ENCODE assay signal across 10 mouse cellular contexts in genomic region chr7:120727581-120727980, GRCm38 (mm10). TPM values are rescaled to one million over a fixed set of nuclear protein-coding genes. Genes with fewer than 3 reads are reported as not detected.
DNase-seq lines count a peak whose midpoint lies in the region; ATAC-seq and TF ChIP-seq lines count a peak whose summit lies in the region.
"Had no signal": no experiment of that assay in that cellular context is flagged by ENCODE, and none has a peak within 500 bp of the region (broad histone marks: within the 10 kb centered on the region; RNA-seq: fewer than 3 reads in every experiment).

No protein-coding gene starts in this region.

- H3K27ac ChIP-seq in heart, embryonic 16.5 days (ENCODE audit: low read length), result no peak overlapping the region
- H3K27ac ChIP-seq in heart, embryonic 11.5 days (ENCODE audit: low read depth, low read length), result no peak overlapping the region
- H3K27ac ChIP-seq in liver, postnatal 0 days (ENCODE audit: low read depth), result no peak overlapping the region
- H3K27ac ChIP-seq in midbrain, embryonic 13.5 days, result no peak overlapping the region
- H3K27ac ChIP-seq: macrophage had no signal

- peaks cover 3% of the 10 kb centered on the region for H3K79me3 ChIP-seq in C2C12 (ENCODE audit: low read depth)

- peak; percentile 46; the same call in 1 of the 2 replicates for ATAC-seq in heart, embryonic 16.5 days (replicated peaks; ENCODE audit: extremely low read depth, insufficient read depth, low FRiP score)
- no peak for ATAC-seq in heart, embryonic 11.5 days (replicated peaks; ENCODE audit: insufficient number of reproducible peaks, low FRiP score, low TSS enrichment)
- ATAC-seq in erythroid progenitor cell, adult 5-6 weeks (replicated peaks; ENCODE audit: low FRiP score, poor library complexity, severe bottlenecking), result peak; percentile 75
- ATAC-seq in liver, postnatal 0 days, result 0 out of 2 replicates have a peak, but pooled peaks have one; percentile 46
- ATAC-seq in midbrain, embryonic 13.5 days, result no peak

- H3ac ChIP-seq in C2C12 (ENCODE audit: control insufficient read depth, insufficient read length, low read depth), result no peak overlapping the region

- TF ChIP-seq EP300 in liver, postnatal 0 days (IDR thresholded peaks at IDR 0.05; ENCODE audit: low read depth), result no peak

- peak; percentile 54 for DNase-seq in R1 (ENCODE audit: low read depth, low spot score)
- DNase-seq in liver, postnatal 0 days, result peak; percentile 60
- DNase-seq in thymus, postnatal 14 days, result peak; percentile 72

- 81% methylated on average over 3 of the region's 3 CpGs for WGBS in heart, embryonic 16.5 days
- 84% methylated on average over 3 of the region's 3 CpGs for WGBS in heart, embryonic 11.5 days (ENCODE audit: insufficient replicate concordance)
- 71% methylated on average over 3 of the region's 3 CpGs for WGBS in liver, postnatal 0 days (ENCODE audit: insufficient replicate concordance)
- 83% methylated on average over 3 of the region's 3 CpGs for whole genome bisulfite sequencing in midbrain, embryonic 13.5 days

- peaks cover 28% of the 10 kb centered on the region for H3K79me2 ChIP-seq in C2C12 (ENCODE audit: control insufficient read depth, insufficient read depth)

- H3K9me3 ChIP-seq in heart, embryonic 16.5 days (replicated peaks; ENCODE audit: control insufficient read depth, low read length), result no peaks in the 10 kb centered on the region
- no peaks in the 10 kb centered on the region for H3K9me3 ChIP-seq in heart, embryonic 11.5 days (replicated peaks; ENCODE audit: control insufficient read depth, low read length)
- no peaks in the 10 kb centered on the region for H3K9me3 ChIP-seq in liver, postnatal 0 days (ENCODE audit: low read length)
- H3K9me3 ChIP-seq in midbrain, embryonic 13.5 days, result no peaks in the 10 kb centered on the region

- no peak overlapping the region for H3K4me3 ChIP-seq in heart, embryonic 16.5 days (ENCODE audit: low read length)
- no peak overlapping the region for H3K4me3 ChIP-seq in heart, embryonic 11.5 days (ENCODE audit: low read depth, low read length)
- no peak overlapping the region for H3K4me3 ChIP-seq in C2C12 (ENCODE audit: insufficient read depth, poor library complexity, severe bottlenecking)
- H3K4me3 ChIP-seq in liver, postnatal 0 days (ENCODE audit: low read depth, low read length), result no peak overlapping the region
- no peak overlapping the region for H3K4me3 ChIP-seq in midbrain, embryonic 13.5 days (replicated peaks)
- H3K4me3 ChIP-seq: erythroblast, embryonic 14.5 days had no signal

- H3K9ac ChIP-seq in heart, embryonic 16.5 days (ENCODE audit: low read length), result no peak overlapping the region
- H3K9ac ChIP-seq in heart, embryonic 11.5 days (ENCODE audit: low read depth, low read length), result no peak overlapping the region
- H3K9ac ChIP-seq in liver, postnatal 0 days (replicated peaks), result no peak overlapping the region
- no peak overlapping the region for H3K9ac ChIP-seq in midbrain, embryonic 13.5 days (replicated peaks)

- no peak overlapping the region for H3K4me2 ChIP-seq in heart, embryonic 16.5 days (ENCODE audit: low read depth, low read length)
- H3K4me2 ChIP-seq in heart, embryonic 11.5 days, result no peak overlapping the region
- H3K4me2 ChIP-seq in liver, postnatal 0 days (ENCODE audit: low read depth, low read length), result no peak overlapping the region
- H3K4me2 ChIP-seq in midbrain, embryonic 13.5 days (replicated peaks), result no peak overlapping the region

- TF ChIP-seq CTCF in C2C12 (IDR thresholded peaks at IDR 0.05; ENCODE audit: control insufficient read depth, insufficient read depth, insufficient read length), result peak; percentile 28
- TF ChIP-seq CTCF in liver, postnatal 0 days (IDR thresholded peaks at IDR 0.05; ENCODE audit: low read depth), result peak; percentile 82

- peaks cover 6% of the 10 kb centered on the region; the same call in 1 of the 2 replicates for H3K36me3 ChIP-seq in heart, embryonic 16.5 days (ENCODE audit: control insufficient read depth, insufficient read depth)
- H3K36me3 ChIP-seq in heart, embryonic 11.5 days (ENCODE audit: control insufficient read depth, insufficient read depth, low read length), result no peaks in the 10 kb centered on the region
- peaks cover 26% of the 10 kb centered on the region for H3K36me3 ChIP-seq in C2C12 (ENCODE audit: control insufficient read depth, insufficient read depth)
- peaks cover 6% of the 10 kb centered on the region for H3K36me3 ChIP-seq in liver, postnatal 0 days (replicated peaks; ENCODE audit: insufficient read depth, low read length)
- H3K36me3 ChIP-seq in midbrain, embryonic 13.5 days, result peaks cover 24% of the 10 kb centered on the region

- H3K4me1 ChIP-seq in heart, embryonic 16.5 days (ENCODE audit: control insufficient read depth, insufficient read depth, low read length), result peaks cover 3% of the 10 kb centered on the region
- 0 out of 2 replicates have a peak, but pooled peaks cover 3% of the 10 kb centered on the region for H3K4me1 ChIP-seq in heart, embryonic 11.5 days (ENCODE audit: control insufficient read depth, insufficient read depth, low read length)
- no peaks in the 10 kb centered on the region for H3K4me1 ChIP-seq in liver, postnatal 0 days (ENCODE audit: insufficient read depth)
- H3K4me1 ChIP-seq in midbrain, embryonic 13.5 days (replicated peaks), result peaks cover 16% of the 10 kb centered on the region

- H3K27me3 ChIP-seq in heart, embryonic 16.5 days (ENCODE audit: control insufficient read depth, insufficient read depth, low read length), result no peaks in the 10 kb centered on the region
- H3K27me3 ChIP-seq in heart, embryonic 11.5 days (ENCODE audit: control insufficient read depth, insufficient read depth, low read length), result no peaks in the 10 kb centered on the region
- H3K27me3 ChIP-seq in C2C12 (ENCODE audit: control insufficient read depth, insufficient read depth, insufficient read length), result no peaks in the 10 kb centered on the region
- H3K27me3 ChIP-seq in liver, postnatal 0 days (ENCODE audit: insufficient read depth, low read length), result no peaks in the 10 kb centered on the region
- H3K27me3 ChIP-seq in midbrain, embryonic 13.5 days, result no peaks in the 10 kb centered on the region

TF ChIP-seq in C2C12, 6 proteins besides CTCF, POLR2A, EP300 and RAD21:
- TF ChIP-seq MYOD1 (IDR thresholded peaks at IDR 0.05; ENCODE audit: control insufficient read depth, insufficient read length, low read depth), result no peak
- no peak for TF ChIP-seq MYOG (IDR thresholded peaks at IDR 0.05; ENCODE audit: control insufficient read depth, extremely low read depth, insufficient read length)
- no peak for TF ChIP-seq MAX (IDR thresholded peaks at IDR 0.05)

RNA-seq across cellular contexts. Expression of gene Vwa3a, which starts 11.5 kb away (rescaled TPM):
- polyA plus RNA-seq in heart, embryonic 16.5 days (2015; fragmentation: Nextera tagmentation; extraction: Ambion mirVana), result 1.0 TPM in 2 replicates
- polyA plus RNA-seq in heart, embryonic 11.5 days (2014; fragmentation: Nextera tagmentation; extraction: Ambion mirVana), result 0.59 and 0.84 TPM in 2 replicates
- polyA plus RNA-seq in C2C12 (2012; fragmentation: generic; extraction: Trizol), result 0.02 TPM
- not detected in 2 replicates for total RNA-seq in erythroid progenitor cell, adult 5-6 weeks (2015; ENCODE audit: low replicate concordance)
- 4.6 TPM in 1 of 2 replicates, not detected in the other for total RNA-seq in erythroid progenitor cell, adult 5-6 weeks (2017; ENCODE audit: low replicate concordance)
- 0.04 and 0.12 TPM in 2 replicates for polyA plus RNA-seq in liver, postnatal 0 days (2015; fragmentation: Nextera tagmentation; extraction: Ambion mirVana)
- 0.40 and 1.2 TPM in 2 replicates for polyA plus RNA-seq in midbrain, embryonic 13.5 days (2015; fragmentation: Nextera tagmentation; extraction: Ambion mirVana)
- polyA plus RNA-seq: macrophage had no signal

RNA-seq across cellular contexts. Expression of gene Mosmo, which starts 50.2 kb away (rescaled TPM):
- 6.9 and 8.5 TPM in 2 replicates for polyA plus RNA-seq in heart, embryonic 16.5 days (2015; fragmentation: Nextera tagmentation; extraction: Ambion mirVana)
- 12.5 and 17.8 TPM in 2 replicates for polyA plus RNA-seq in heart, embryonic 11.5 days (2014; fragmentation: Nextera tagmentation; extraction: Ambion mirVana)
- polyA plus RNA-seq in C2C12 (2012; fragmentation: generic; extraction: Trizol), result 21.3 TPM
- 31.7 and 41.1 TPM in 2 replicates for total RNA-seq in erythroid progenitor cell, adult 5-6 weeks (2015; ENCODE audit: low replicate concordance)
- 26.8 and 27.0 TPM in 2 replicates for total RNA-seq in erythroid progenitor cell, adult 5-6 weeks (2017; ENCODE audit: low replicate concordance)
- 4.9 and 6.6 TPM in 2 replicates for polyA plus RNA-seq in liver, postnatal 0 days (2015; fragmentation: Nextera tagmentation; extraction: Ambion mirVana)
- 13.9 and 14.9 TPM in 2 replicates for polyA plus RNA-seq in midbrain, embryonic 13.5 days (2015; fragmentation: Nextera tagmentation; extraction: Ambion mirVana)

RNA-seq across cellular contexts. Expression of gene Pdzd9, which starts 57.4 kb away (rescaled TPM):
- 0.30 and 0.46 TPM in 2 replicates for polyA plus RNA-seq in heart, embryonic 16.5 days (2015; fragmentation: Nextera tagmentation; extraction: Ambion mirVana)
- polyA plus RNA-seq in heart, embryonic 11.5 days (2014; fragmentation: Nextera tagmentation; extraction: Ambion mirVana), result 0.28 and 0.43 TPM in 2 replicates
- 0.11 TPM for polyA plus RNA-seq in C2C12 (2012; fragmentation: generic; extraction: Trizol)
- total RNA-seq in erythroid progenitor cell, adult 5-6 weeks (2015; ENCODE audit: low replicate concordance), result not detected in 2 replicates
- total RNA-seq in erythroid progenitor cell, adult 5-6 weeks (2017; ENCODE audit: low replicate concordance), result 0.08 and 1.8 TPM in 2 replicates
- 0.09 and 0.21 TPM in 2 replicates for polyA plus RNA-seq in liver, postnatal 0 days (2015; fragmentation: Nextera tagmentation; extraction: Ambion mirVana)
- 0.48 and 0.72 TPM in 2 replicates for polyA plus RNA-seq in midbrain, embryonic 13.5 days (2015; fragmentation: Nextera tagmentation; extraction: Ambion mirVana)
- polyA plus RNA-seq: erythroblast, embryonic 14.5 days had no signal

Comparison
In these comparisons a context has a peak if more than half of its experiments do, and no peak if none do; other contexts are left out.
1. ATAC-seq: peak in heart, embryonic 16.5 days (single experiment), erythroid progenitor cell, adult 5-6 weeks (single experiment) and liver, postnatal 0 days (single experiment); none in heart, embryonic 11.5 days (single experiment) and midbrain, embryonic 13.5 days (single experiment).
2. Peak in every context shown above with its lines, with median percentiles within 50 percentile points of each other: DNase-seq.